Mouse (Mus musculus) cerebellum, adult 11 months (tissue): ENCODE data around the gene Pdcd5.

Experiments
- DNase-seq: peaks from one replicate; pipeline ENCODE4 v3.0.0; 2022

Gene Pdcd5

DNA sequence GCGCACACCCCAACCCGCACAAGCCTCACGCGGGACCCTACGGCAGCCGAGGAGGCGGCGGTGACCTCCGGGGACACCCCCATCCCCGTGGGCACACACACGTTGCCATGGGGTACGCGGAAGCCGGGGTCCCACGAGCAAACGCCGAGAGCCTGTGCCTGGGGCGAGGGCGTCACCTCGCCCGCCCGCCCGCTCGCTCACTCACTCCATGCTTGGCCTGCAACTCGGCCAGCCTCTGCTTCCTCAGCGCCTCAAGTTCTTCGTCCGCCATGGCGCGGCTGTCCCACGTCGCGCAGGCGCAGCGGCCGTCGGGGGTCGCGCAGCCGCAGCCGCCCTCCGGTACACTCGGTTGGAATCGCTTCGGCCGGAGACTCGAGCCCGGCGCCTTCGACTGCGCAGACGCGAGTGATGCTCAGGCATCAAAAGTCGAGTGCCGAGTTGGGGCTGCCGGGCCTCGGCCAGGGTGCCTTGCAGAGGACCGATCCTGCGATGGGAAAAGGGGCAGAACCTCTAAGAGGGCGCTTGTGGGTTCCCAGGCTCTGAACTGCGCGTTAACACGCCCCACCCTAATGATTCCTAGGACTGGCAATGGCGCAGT is at the start of gene Pdcd5:
Pdcd5 (minus strand) TSS at position 421 of the 598 bp plus-strand sequence.
- DNase-seq: peak; percentile 96

DNA sequence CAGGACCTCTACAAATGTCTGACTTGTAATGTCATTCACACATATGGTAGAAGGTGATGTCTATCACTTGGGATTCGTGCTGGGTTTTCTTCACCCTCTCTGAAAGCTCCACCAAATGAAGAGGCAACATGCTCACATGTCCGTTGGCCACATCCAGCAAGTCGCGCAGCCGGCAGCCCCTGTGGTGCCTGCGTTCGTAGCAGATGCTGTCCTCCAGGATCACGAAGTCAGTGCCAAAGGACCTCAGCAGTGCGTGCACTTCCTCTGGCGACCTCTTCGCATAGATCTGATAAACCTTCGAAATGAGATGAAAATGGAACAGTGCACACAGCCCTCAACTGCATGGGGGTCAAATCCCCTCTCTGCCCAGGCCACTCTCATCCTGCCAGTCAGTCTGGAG is 45.3 kb upstream of the Pdcd5 start:
- no peak for DNase-seq

DNA sequence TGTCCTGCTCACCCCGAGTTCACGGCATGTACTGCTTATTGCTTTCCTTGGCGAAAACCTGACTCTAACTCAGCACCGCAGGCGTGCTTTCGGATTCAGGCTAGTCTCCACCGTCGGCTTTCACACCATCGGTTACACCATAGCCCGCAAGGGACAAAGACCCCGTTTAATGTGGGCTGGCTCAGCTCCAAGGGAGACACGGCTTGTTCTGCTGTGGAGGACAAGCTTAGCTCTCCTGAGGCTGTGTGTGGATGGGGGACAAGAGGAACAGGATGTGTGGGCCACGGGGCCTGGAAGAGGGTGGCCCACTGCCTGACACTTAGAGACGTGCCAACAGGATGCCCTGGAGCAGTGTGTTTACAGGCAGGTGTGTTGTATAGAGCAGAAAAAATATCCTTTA is 44.8 kb upstream of the Pdcd5 start:
- no peak for DNase-seq

DNA sequence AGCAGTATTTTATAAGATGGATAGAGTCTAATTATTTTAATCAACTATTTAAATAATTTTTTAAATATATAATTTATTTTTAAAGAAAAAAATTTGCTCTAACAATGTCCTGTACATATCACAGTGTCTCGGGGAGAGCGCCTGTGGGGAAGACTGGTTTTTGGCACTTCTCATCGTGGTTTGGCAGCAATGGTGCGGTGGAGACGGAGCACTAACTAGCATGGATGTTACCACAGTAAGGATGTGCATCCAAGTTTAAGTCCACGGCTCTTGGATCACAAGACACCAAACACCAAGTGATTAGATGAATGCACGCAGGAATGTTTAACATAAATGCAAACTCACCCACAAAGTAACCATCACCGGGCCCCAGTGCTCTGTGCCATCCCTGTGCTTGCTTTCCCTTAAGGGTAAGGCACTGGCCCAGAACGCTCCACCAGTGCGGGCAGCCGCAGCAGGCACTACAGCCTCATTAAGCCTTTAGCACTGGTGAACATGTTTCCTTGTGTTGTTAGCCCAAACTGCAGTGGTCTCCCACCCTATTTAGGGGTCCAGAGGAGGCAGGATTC is 41.5 kb upstream of the Pdcd5 start:
- DNase-seq: no peak

DNA sequence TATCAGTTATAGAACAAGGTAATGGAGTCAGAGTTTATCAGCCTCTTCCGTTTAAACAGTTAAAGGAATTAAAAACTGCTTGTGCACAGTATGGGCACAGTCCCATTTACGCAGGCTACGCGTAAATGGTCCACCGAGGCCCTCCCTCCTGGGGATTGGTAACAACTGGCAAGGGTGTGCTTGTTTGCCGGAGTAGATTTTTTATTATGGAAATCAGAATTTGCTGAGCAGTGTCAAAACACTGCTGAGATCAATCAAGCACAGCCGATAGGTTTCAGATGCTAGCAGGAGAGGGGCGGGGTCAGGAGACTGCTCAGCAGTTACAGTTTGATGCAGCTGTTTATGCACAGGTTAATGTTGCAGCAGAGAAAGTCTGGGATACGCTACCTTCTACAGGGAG is 41.0 kb upstream of the Pdcd5 start:
- no peak for DNase-seq

DNA sequence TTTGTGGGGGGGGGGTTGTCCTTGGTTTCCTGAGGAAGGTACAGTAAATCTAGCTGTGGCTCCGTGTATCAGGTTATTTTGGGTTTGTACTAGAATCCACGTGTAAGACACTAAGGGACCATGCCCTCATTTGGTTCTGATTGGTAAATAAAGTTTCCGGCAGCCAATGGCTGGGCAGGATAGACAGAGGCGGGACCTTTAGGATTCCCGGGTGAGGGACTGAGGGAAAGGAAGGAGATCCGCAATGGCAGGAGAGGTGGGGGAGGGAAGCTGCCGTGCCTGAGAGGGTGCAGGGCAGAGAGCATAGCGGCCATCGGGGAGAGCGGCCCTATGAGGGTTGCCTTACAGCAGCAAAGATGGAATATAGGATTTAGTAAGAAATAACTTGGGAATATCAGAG is 39.9 kb upstream of the Pdcd5 start:
- no peak for DNase-seq

DNA sequence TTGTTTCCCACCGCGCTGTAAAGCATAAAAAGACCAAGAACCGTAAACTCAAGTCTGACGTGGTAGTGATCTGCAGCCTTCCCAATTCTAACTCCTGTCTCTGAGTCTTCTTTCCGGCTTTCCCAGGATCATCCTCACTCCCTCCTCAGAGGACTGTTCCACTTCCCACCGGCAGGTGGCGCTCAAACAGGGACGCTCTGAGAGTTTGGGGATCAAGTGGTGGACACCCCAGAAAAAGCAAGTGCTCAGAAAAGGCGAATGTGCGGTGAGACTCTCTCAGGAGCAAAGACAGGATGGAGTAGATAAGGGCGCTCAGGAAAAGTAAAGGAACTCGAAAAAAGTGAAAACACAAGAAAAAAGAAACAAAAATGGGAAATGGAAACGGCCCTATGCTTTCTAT is 39.4 kb upstream of the Pdcd5 start:
- peak; percentile 40 for DNase-seq

DNA sequence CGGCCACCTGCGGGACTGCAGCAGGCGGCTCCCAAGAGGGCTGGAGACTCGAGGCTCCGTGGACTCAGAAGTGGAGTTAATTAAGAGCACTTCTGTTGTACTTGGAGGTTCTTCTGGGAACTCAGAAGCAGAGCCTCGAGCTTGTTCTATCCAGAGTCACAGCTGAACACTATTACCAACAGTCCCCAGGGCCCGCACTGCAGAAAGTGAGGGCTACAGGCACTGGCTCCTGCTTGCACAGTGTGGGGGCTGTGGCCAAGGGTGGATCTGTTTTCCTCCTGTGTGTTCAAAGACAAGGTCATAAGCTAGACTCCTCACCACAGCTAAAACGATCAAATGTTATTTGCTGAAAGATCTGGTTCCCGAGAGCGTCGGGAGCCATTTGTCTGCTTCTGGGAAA is 38.9 kb upstream of the Pdcd5 start:
- no peak for DNase-seq

DNA sequence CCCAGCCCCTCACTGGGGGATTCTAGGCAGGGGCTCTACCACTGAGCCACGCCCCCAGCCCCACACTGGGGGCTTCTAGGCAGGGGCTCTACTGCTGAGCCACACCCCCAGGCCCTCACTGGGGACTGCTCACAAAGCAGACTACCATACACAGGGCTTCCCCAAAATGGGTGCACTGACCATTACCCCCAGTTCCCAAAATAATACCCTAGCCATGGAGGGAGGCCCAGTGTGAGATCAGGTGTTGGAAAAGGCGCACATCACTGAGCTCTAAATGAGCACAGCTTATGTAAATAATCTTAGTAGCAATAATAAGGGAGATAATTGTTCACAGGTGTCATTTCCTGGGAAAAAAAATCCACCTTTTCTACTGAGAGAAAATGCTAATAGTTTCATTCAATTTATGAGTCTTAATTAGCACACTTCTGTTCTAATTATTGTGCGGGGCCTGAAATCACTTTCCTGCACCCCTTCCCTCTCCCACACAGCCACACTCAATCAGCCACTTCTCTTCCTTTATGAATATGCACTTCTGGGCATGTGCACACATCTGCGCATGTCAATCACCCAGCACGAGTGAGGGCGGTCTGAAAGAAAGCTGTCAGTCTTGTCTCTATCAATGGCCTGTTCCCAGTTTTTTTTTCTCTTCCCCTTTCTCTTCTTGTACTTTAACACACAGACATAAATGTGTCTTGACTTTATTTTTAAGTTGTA is 36.2 kb upstream of the Pdcd5 start:
- DNase-seq: no peak

DNA sequence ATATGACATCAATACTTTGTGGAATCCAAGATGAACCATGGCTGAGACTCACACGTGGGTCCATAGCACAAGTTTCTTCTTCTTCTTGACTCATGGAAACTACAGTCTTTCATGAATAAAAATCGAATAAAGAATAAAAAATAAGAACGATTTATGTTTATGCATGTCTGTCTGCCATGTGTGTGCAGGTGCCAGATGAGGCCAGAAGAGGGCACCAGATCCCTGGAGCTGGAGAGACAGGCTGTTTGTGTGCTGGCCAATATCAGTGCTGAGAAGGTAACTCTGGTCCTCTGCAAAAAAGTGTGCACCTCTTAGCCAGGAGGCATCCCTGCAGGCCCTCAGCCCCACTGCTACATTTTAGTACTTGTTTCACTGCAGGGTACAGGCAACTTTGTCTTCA is 34.2 kb upstream of the Pdcd5 start:
- DNase-seq: no peak

DNA sequence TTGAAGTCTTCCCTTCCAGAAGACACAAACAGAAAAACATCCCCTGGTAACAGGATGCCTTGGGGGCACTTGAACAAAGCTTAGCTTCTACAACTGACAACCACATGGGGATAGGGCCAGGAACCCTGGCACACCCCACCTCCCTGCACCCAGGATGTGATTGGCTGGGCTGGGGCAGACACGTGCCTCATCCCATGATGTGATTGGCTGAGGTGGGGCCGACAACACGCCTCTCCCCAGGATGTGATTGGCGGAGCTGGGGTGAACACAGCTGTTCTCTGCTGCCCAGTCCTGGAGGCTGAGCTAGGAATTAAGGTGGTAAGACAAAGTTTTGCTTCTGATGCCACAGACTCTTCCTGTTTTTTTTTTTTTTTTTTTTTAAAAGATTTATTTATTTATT is 31.7 kb upstream of the Pdcd5 start:
- DNase-seq: no peak

DNA sequence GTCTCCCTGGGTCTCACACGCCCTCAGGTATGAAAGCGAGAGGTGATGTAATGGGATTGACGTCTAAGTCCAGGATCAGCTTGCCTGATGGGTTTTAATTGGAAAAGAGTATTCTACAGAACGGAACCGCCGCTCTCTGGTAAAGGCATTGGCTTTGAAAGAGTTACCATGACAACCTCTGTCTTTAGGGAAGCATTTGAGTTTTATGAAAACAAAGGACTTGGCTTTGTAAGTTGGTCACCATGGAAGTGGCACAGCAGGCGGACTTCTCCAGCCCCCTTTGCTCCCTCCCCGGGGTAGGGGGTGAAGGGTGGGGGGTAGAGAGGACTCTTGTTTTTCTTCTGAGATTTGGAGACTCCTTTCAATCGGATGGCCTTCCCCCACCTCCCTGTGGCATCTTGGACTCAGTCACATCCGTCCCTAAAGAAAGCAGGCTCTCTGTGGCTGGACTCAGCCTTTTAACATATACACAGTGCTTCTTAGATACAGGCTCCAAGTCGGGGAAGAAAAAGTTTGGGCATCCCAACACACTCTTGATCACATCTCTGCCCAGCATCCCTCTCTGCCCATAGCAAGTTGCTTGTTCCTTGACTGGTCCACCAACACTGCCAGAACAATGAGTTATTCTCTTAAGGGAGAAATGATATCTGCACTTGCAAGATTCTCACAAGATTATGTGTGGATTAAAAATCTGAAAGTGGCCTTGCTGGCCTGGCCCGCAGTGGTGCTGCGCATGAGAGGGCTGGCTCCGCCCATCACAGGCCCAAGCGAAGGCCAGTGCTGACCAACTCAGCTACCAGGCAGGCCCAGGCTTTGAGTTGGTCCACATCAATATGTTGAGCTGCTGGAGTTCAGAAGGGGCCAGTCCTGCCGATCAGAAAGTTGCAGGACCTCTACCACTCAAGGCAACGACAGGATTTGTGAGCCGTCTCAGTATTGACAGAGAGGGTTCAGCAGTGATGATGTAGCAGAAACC is 21.0 kb upstream of the Pdcd5 start:
- no peak for DNase-seq

DNA sequence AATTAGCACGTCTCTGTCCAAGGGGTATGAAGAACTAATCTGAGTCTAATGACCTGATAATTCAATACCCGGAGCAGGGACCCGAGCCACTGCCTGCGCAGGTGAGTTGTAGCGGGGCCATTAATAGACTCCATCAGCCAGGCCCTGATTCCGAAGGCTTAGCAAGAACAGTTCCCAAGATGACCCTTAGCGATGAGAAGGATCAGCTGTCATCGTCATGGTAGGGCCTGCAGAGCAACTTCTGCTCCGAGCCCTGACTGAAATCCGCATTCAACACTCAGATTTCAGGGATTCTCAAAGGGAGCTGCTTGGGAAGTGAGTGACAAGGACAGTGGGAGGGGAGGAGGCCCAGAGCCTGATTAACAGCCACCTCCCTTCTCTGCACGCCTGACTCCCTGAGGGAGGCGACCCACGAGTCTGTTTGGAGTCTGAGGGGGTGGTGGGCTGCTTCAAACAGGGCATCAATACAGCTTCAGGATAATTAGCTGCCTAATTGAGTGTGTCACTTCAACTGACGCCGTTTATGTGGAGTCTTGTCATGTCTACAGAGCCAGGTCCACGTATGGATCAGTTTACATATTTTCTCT is 16.6 kb upstream of the Pdcd5 start:
- DNase-seq: no peak

DNA sequence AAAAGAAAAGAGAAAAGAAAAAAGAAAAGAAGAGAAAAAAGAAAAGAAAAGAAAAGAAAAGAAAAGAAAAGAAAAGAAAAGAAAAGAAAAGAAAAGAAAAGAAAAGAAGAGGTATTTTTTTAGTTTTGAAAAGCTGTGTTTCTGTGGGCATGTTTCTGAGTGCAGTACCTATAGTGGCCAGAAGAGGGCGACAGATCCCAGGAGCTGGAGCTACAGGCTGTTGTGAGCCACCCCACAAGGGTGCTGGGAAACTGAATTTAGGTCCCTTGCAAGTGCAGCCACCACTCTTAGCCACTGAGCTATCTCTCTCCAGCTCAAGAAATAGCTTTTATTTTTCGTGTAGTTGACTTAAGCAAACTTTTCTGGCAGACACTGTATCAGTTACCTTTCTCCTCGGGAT is 11.9 kb upstream of the Pdcd5 start:
- no peak for DNase-seq

DNA sequence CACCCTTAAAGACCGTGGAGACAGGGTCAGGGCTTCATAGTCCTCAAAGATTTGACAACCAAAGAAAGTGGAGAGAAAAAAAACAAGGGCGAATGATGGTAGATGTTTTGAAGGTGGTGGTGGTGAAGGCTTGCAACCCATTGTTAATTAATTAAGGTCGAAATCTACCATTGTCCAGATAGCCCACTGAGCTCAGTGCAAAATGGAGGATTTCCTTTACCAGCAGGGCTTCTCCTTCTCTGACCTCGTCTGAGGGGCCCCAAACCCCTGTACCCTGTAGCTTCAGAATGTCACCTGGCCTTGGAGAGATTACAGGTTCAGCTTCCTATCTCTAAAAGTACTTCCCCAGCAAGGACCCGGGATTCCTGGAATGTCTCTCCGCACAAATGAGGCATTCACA is 10.5 kb upstream of the Pdcd5 start:
- no peak for DNase-seq

DNA sequence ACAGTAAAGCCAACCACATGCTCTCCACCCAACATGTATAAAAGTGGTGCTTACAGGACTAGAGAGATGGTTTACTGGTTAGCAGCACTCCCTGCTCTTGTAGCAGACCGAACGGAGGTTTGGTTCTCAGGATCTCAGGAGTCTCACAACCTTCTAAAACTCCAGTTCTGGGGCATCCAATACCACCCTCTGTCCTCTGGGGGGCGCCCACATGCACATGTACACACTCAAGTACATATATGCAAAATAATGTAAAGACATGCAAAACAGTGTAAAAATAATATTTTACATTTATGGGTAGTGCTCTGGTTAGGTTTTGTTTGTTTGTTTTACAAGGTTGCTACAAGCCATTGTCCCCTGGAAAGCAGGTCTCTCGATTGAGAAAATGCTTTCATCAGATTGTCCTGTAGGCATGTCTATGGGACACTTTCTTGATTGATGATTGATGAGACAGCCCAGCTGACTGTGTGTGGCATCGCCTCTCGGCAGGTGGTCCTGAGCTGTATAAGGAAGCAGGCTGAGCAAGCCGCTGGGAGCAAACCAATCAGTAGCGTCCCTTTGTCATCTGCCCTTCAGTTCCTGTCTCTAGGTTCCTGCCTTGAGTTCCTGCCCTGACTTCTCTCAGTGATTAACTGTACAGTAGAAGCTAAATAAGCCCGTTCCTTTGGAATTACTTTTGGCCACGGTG is 4.4 kb upstream of the Pdcd5 start:
- no peak for DNase-seq

DNA sequence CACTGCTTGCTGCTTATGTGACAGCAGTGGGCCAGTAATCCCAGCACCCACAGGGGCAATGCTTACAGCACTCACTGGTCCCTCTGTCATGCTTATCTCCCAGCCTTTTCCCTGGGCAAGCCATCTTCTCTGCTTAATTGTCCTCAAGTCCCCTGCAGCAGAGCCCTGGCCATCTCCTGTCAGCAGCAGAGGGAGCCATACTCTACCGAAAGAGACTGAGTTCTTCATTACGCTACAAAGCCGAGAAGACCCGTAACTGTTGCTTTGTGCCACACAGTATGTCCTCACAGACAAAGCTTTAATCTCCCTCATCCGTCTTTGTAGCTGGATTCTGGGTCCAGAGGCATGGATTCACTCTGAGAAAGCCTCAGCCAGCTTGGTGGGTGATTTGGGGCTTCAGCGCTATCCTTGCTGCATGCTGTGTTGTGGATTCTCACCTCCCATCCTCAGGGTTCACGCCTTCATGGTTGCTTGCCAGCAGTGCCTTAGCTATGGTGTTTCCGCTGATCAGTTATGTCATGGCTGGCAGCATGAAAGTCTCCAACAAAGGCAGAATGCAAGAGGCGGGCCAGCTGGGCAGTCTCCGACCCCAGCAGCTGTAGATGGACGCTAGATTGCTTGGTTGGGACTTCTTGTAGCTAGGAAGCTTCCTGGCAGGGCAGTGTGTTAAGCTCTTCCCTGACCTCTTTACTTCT is 3.5 kb upstream of the Pdcd5 start:
- DNase-seq: no peak

DNA sequence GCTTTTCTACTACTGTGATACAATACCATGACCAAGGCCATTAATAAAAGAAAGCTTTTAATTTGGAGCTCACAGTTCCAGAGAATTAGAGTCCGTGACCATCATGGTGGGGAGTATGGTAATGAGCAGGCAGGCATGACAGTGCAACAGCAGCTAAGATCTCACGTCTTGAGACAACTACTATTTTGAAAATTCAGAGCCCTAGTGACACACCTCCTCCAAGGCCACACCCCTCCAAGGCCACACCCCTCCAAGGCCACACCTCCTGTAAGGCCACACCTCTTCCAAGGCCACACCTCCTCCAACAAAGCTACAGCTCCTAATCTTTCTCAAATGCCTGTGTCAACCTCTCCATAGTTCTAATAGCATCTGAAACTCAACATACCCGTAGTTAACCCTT is 1.8 kb upstream of the Pdcd5 start:
- DNase-seq: no peak

DNA sequence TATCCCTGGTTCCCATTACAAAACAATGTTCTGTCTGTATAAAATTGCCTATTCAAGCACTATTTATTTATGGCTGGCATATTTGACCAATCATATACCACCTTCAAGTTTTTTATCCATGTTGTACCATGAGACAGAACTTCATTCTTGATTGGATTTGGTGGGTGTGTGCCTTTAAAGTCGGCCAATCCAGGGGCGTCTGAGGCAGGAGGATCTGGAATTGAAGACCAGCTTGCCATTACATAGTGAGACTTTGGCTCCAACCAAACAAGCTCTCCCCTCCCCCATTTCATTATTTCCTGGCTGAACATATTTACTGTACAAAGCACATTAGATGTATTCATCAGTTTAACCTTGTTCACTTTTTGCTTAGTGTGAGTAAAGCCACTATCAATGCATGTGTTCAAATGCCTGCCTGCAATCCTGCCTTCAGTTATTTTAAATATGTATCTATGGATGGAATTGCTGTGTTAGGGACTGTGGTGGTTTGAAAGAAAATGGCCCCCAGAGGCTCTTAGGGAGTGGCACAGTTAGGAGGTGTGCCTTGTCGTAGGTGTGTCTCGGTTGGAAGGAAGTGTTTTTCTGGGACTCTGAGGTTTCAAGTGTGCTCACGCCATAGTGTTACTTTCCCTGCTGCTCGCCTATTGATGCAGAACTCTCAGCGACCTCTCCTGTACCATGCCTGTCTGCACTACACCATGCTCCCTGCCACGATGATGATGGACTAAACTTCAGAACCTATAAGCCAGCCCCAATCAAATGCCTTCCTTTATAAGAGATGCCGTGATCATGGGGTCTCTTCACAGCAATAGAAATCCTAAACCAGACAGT is 1.1 kb upstream of the Pdcd5 start:
- DNase-seq: no peak

DNA sequence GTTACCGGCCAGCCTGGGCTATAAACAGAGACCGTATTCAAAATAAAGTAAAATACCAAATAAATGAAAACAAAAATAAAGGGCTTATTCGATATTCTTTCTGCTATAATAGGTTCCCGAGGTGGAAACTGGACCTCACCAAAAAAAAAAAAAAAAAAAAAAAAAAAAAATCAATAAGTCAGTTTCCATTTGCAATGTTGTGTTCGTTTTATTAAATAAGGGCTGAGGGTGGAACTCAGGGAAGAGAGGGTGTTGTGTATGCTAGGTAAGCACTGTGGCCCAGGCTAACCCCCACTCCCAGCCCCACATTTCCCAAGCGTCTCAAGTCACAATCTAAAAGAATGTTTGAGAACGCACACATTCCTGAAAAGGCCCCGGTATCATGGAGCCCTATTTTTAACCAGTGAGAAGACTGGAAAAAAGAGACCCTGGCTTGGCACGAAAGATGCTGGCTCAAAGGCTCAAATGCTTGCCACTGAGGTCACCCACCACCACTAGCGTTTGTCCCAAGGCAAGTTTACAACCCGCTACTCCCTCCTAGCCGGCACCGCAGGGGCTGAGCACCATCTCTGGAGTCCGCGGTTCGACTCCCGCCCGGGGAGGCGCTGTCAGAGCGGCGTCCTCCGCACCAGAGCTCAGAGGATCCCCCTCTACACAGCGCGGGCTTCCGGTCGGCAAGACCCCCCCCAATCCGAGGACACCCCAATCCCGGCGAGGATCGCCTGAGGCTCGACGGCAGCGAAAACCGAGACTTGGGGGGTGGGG is 822 bp downstream of the Pdcd5 start:
- peak; percentile 31 for DNase-seq
